Mouse (Mus musculus) embryonic stem cell, embryonic (primary cell): ENCODE data around the gene Auts2.
"Not testable (repeated sequence)": the region's sequence is repeated elsewhere in the genome, so short reads cannot be mapped to it uniquely, and the experiment has no call there.

ENCODE experiments used
- CTCF ChIA-PET, 4 experiments: fragments of 300-600 bp in 2 of 4; fragments of 350-600 bp in 2 of 4; sonication (Branson Sonifier 250); formaldehyde crosslinking; loops; one replicate each; lab custom pipeline; 2022; ENCODE audit warnings: inconsistent platforms in 2 of 4; lab: Charles Lee
- POLR2A ChIA-PET, 4 experiments: fragments of 300-600 bp in 2 of 4; fragments of 350-600 bp in 2 of 4; sonication (Branson Sonifier 250); formaldehyde crosslinking; loops; one replicate each; lab custom pipeline; 2022; ENCODE audit warnings: antibody characterized with exemption in 4 of 4, inconsistent platforms in 1 of 4; lab: Charles Lee

Auts2 gene

DNA sequence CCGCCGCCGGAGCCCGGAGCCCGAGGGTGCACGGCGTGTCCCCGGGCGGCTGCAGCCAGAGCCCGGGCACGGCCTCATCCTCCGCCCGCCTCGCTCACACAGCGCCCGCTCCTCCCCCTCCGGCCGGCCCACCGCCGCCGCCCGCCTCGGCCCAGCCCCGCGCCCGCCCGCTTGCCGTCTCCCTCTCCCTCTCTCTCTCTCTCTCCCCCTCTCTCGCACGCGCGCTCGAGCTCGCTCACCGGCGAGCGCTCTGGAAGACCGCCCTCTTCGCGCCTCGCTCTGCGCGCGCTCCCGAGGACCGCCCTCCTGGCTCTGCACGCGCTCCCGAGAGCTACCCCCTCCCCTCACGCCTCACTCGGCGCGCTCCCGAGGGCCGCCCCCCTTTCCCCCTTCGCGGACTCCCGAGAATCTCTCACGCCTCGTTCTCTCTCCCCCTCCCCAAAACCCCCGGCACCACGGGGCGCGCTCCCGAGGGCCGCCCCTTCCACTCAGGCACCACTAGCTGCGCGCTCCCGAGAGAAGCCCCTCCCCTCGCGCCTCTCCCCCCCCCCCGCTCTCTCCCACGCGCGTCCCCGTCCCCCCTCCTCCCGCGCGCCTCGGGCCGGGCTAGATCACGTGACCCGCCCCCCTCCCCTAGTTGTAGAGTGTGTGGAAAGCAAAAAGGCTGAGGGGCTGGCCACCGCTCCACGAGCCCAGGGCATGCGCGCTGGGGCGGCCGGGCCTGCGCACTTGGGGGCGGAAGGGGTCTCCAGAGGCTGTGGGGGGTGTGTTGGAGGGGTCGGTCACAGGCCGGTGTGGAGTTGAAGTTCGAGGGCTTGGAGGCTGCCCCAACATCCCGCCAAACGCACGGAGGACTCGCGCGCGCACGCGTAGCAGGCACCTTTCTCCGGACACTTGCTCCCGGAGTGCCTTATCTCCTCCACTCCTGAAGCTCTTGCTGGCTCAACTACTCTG is at the start of gene Auts2:
TSS of gene Auts2 (minus strand) at position 227 of the 954 bp plus-strand sequence.
- ChIA-PET POLR2A (interaction anchor here (0.6 to 3.5 kb wide), 31 partner anchors 10 to 1600 kb away, joined by 3 to 21 read pairs (median 3); no protein-coding TSS in a partner anchor), CTCF (interaction anchor here (0.6 to 1.0 kb wide), 11 partner anchors 22 to 1521 kb away, joined by 3 to 11 read pairs (median 3); no protein-coding TSS in a partner anchor)

DNA sequence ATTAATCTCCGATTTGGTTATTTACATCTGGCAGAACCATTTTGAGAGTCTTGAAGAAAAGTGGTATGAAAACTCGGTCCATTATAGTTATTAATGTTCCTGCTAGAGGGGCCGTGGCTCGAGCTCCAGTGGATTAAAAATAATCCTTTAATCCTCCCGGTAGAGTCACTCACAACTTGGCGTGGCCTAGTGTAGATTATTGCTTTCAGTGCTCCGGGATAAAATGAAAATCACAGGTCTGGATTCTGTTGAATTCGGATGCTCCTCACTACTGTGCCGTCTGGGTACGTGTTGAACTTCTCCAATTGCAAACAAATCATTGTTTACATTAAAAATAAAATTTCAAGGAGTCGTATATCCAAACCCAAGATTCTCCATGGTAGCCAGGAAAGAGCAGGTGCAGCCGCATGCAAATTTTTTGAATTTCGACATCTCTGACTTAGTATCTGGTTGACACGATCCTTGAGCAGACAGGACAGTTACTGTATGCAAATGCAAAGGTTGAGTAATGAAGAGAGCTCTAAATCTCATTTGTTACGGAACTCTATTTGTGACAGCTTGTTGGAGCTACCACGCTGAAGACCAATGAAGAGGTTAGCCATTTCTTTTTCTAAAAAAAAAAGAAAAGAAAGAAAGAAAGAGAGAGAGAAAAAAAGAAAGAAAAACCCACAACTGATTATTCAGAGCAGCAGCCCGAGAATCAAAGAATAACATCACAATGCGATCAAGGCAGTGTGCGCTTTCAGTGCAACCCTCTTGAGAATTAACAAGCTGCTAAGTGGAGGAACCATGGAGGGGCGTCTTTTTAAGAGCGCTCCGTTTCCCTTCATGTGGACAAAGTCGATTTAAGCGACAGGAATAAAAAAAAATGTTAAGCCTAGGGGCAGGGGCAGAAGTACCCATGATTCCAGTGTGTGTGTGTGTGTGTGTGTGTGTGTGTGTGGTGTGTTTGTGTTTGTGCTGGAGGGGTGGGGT is 48.9 kb upstream of the Auts2 start:
- CTCF ChIA-PET: no interaction called here
- POLR2A ChIA-PET: no interaction called here

GRCm38 (mm10) chr5:132579774-132580173 is 36.6 kb upstream of the Auts2 start:
- CTCF ChIA-PET: no interaction called here
- POLR2A ChIA-PET: no interaction called here

- POLR2A ChIA-PET: interaction anchor here in 1 of 4 experiments (0.6 kb wide), 2 partner anchors 11 to 477 kb away, joined by 3 to 4 read pairs; no protein-coding TSS in a partner anchor
- CTCF ChIA-PET: not testable (repeated sequence)
These were observed 17.6 kb upstream of the Auts2 start for GRCm38 (mm10) chr5:132560771-132561170.

- CTCF ChIA-PET: no interaction called here
- POLR2A ChIA-PET: interaction anchor here in 1 of 4 experiments (0.5 kb wide), 1 partner anchor 333 kb away, joined by 3 read pairs; no protein-coding TSS in a partner anchor
These were observed 2.6 kb upstream of the Auts2 start for GRCm38 (mm10) chr5:132545761-132546160.

- CTCF ChIA-PET: interaction anchor here in 2 of 4 experiments (0.6 to 0.7 kb wide), 3 partner anchors 34 to 795 kb away, joined by 3 to 11 read pairs (median 3); no protein-coding TSS in a partner anchor
- POLR2A ChIA-PET: interaction anchor here in 3 of 4 experiments (0.6 to 3.5 kb wide), 12 partner anchors 11 to 1593 kb away, joined by 3 to 21 read pairs (median 4); no protein-coding TSS in a partner anchor
These were observed 1.2 kb upstream of the Auts2 start for GRCm38 (mm10) chr5:132544176-132544995.

GRCm38 (mm10) chr5:132542381-132543020 is 643 bp downstream of the Auts2 start:
- ChIA-PET POLR2A (interaction anchor here (0.6 to 3.5 kb wide), 16 partner anchors 9 to 1202 kb away, joined by 3 to 21 read pairs (median 4); no protein-coding TSS in a partner anchor), CTCF (interaction anchor here in 2 of 4 experiments (0.6 to 1.0 kb wide), 4 partner anchors 22 to 1003 kb away, joined by 3 to 5 read pairs (median 4); no protein-coding TSS in a partner anchor)

- CTCF ChIA-PET: no interaction called here
- POLR2A ChIA-PET: interaction anchor here in 2 of 4 experiments (0.7 to 3.5 kb wide), 3 partner anchors 13 to 984 kb away, joined by 4 to 21 read pairs (median 4); no protein-coding TSS in a partner anchor
These were observed 1.2 kb downstream of the Auts2 start for GRCm38 (mm10) chr5:132541951-132542350.

DNA sequence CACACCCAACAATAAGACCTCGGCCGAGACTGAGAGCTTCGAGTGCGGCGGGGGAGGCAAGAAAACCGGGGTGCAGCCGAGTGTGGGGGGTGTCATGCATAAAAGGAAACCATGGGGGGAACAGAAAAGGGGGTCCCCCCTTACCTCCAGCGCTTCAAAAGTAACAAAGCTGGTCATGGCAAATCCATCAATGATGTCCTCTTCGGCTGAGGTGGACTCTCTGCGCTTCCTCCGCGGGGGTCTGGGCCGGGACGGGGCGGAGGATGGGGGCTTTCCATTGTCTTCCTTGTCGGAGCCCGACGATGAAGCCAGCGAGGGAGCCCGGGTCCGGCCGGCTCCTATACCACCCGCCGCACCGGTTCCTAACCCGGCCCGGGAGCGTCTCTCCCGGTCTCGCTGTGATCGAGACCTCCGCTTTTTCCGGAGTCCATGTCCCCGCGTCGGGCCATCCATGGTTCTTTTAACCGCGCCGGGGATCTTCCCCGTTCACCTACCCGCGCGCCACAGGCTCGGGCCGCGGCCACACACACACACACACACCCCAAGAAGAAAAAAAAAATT is 1.7 kb downstream of the Auts2 start:
- ChIA-PET POLR2A (interaction anchor here in 3 of 4 experiments (0.6 to 0.7 kb wide), 4 partner anchors 13 to 392 kb away, joined by 3 to 4 read pairs (median 4); no protein-coding TSS in a partner anchor), CTCF (interaction anchor here in 1 of 4 experiments (0.8 kb wide), 1 partner anchor 15 kb away, joined by 3 read pairs; no protein-coding TSS in a partner anchor)

- ChIA-PET CTCF (interaction anchor here in 2 of 4 experiments (0.7 to 0.8 kb wide), 2 partner anchors 14 to 57 kb away, joined by 3 read pairs; no protein-coding TSS in a partner anchor), POLR2A (interaction anchor here in 3 of 4 experiments (0.6 to 1.0 kb wide), 8 partner anchors 8 to 1386 kb away, joined by 3 to 9 read pairs (median 4); no protein-coding TSS in a partner anchor)
These were observed 2.3 kb downstream of the Auts2 start for GRCm38 (mm10) chr5:132540841-132541311.

GRCm38 (mm10) chr5:132537475-132537874 is 5.7 kb downstream of the Auts2 start:
- ChIA-PET POLR2A (interaction anchor here in 1 of 4 experiments (1.4 kb wide), 1 partner anchor 37 kb away, joined by 9 read pairs; no protein-coding TSS in a partner anchor), CTCF (no interaction called here)

DNA sequence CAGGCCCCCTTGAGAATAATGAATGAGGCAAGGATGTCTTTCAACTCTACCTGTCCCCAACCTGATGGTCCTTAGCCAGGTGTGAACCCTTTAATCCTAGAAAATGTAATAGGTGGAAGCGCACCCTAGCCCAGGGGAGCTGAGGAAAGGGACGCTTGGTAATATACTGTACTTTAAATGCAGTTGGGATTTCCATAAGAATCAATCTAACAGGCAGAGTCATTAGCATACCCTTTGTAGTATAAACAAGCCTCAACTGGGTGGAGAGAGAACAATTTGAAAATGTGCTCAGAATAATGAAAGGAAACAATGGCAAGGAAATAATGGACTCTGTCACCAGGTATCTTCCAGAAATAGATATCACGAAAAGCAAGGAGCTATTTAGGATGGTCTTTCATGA is 16.7 kb downstream of the Auts2 start:
- ChIA-PET CTCF (interaction anchor here in 2 of 4 experiments (0.6 to 1.2 kb wide), 3 partner anchors 15 to 147 kb away, joined by 3 to 4 read pairs (median 4); no protein-coding TSS in a partner anchor), POLR2A (interaction anchor here in 3 of 4 experiments (0.5 to 4.4 kb wide), 9 partner anchors 8 to 34 kb away, joined by 3 to 21 read pairs (median 4); partner anchors contain the start of gene Auts2 (in 3 of the 3))

DNA sequence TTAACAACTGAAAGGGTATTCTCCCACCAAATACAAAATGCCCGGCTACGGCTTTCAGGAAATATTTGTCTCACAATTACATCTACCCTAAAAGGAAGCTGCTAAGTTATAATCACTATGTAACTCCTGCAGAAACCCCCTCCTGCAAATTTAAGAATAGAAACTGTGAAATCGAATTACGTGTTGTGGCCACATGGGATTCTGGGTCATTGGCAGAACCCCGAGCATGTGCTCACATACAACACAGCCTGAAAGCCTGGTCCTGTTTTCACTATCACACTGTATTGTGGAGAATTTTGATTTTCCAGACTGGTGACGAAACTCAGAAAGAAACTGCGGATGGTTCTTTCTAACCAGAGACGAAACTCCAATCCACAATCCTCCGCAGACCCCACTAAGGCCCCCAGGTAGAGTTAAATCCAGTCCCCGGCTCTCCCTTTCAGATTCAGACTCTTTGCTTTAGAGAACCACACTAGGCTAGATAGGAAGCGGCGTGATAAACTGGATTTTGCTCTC is 21.7 kb downstream of the Auts2 start:
- ChIA-PET CTCF (no interaction called here), POLR2A (interaction anchor here in 1 of 4 experiments (1.5 kb wide), 1 partner anchor 22 kb away, joined by 3 read pairs; no protein-coding TSS in a partner anchor)

GRCm38 (mm10) chr5:132517879-132518278 is 25.3 kb downstream of the Auts2 start:
- ChIA-PET POLR2A (interaction anchor here in 2 of 4 experiments (0.6 to 1.1 kb wide), 2 partner anchors 20 to 41 kb away, joined by 3 to 4 read pairs; no protein-coding TSS in a partner anchor), CTCF (interaction anchor here in 1 of 4 experiments (0.6 kb wide), 1 partner anchor 76 kb away, joined by 3 read pairs; no protein-coding TSS in a partner anchor)

DNA sequence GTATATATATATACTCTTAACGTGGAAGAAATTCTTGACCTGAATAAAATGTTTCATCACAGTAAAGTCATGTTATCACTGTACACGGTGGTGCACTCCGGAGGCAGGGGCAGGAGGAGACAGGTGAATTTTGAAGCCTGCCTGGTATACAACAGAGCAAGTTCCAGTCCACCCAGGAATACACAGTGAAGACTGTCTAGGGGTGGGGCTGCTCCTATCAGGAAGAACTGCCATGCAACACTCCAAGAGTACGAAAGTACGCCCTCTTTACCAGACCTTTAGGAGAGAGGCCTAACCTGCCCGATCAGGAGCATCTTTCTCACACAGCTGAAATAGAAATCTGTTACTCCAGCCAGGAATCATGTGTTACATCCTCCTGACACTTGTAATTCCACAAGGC is 28.6 kb downstream of the Auts2 start:
- ChIA-PET POLR2A (no interaction called here), CTCF (no interaction called here)
